18 mouse cellular contexts compared by ENCODE assay signal in the genomic region with DNA sequence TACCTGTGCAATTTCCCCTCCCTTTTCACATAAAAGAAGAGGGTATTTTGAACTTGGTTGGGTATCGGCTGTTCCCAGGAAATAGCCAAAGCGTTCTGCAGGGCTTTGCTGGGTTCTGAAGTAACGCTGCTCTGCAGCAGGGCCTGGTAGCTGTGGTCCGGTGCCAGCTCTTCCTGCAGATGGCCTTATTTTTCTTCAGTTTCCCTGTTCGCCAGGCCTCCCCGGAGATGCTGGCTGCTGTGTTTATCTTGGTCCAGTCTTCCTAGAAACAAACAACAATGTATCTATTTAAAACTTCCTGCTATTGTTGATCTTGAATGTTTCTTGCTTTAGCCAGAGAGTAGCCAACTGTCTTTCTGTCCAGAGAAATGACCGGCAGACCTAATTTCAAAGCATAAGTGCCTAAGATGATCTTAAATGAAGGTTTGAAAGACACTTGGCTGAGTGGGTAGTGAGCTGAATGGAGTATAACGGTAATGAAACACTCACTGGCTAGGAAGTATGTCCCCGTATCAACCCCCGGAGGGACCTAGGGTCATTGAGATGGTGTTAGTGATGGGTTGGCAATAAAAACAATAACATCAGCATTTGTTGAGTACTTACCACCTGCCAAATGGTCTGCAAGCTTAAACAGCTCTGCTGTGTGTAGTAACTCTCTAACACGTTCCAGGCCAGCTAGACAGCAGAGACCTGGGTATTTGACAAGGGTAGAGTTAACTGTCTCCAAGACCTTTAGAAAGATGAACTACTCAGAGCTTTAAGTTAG. TPM values are rescaled to one million over a fixed set of nuclear protein-coding genes. Genes with fewer than 3 reads are reported as not detected.
A peak's percentile ranks its signal among the peaks of the same experiment; 100 is the strongest.
DNase-seq lines count a peak whose midpoint lies in the region; ATAC-seq lines count a peak whose summit lies in the region.
"Had no signal": no experiment of that assay in that cellular context is flagged by ENCODE, and none has a peak within 500 bp of the region (broad histone marks: within the 10 kb centered on the region; RNA-seq: fewer than 3 reads in every experiment).

No protein-coding gene starts in this region.

- DNase-seq in left cerebral cortex, postnatal 4 days, result peak; percentile 44
- DNase-seq in left cerebral cortex, adult 8-10 months (ENCODE audit: low spot score in 2 of 2), result no peak
- peak; percentile 61 to 66 for DNase-seq in cerebellum, adult 18-20 months
- peak; percentile 67 for DNase-seq in cerebellum, adult 9-11 months
- peak; percentile 64 for DNase-seq in lung, postnatal 10 days
- DNase-seq in urinary bladder, postnatal 36 days (ENCODE audit: low spot score in 2 of 2), result no peak
- no peak for DNase-seq in thymus, postnatal 10 days (ENCODE audit: low spot score in 2 of 2)
- DNase-seq: adrenal gland, postnatal 10 days; spleen, adult 18-20 months; thymus, postnatal 4 days had no signal

- no peak for ATAC-seq in megakaryocyte-erythroid progenitor cell, adult 5-6 weeks (replicated peaks; ENCODE audit: low FRiP score, low TSS enrichment, poor library complexity, severe bottlenecking)
- ATAC-seq: CD4-positive, CD25-positive, alpha-beta regulatory T cell, adult 4 months had no signal

- intact Hi-C loops in left cerebral cortex, postnatal 4 days (cut with DNase I), result no loop called here

RNA-seq across cellular contexts. Expression of gene Tmcc3, which starts 39.3 kb away (rescaled TPM):
- 10 to 100 TPM; 11.8 to 14.6 TPM for total RNA-seq in left cerebral cortex, postnatal 4 days (2021)
- total RNA-seq in left cerebral cortex, adult 8-10 months (2022), result 10 to 100 TPM; 37.5 to 45.6 (median 39.7) TPM
- total RNA-seq in megakaryocyte-erythroid progenitor cell, adult 5-6 weeks (2014; fragmentation: Nextera tagmentation), result 0.24 and 2.4 TPM in 2 replicates
- total RNA-seq in megakaryocyte-erythroid progenitor cell, adult 5-6 weeks (2017), result 0.72 TPM in 1 of 2 replicates, not detected in the other

RNA-seq across cellular contexts. Expression of gene Gm4792, which starts 52.6 kb away (rescaled TPM):
- total RNA-seq in left cerebral cortex, postnatal 4 days (2021), result not detected
- not detected for total RNA-seq in left cerebral cortex, adult 8-10 months (2022)
- not detected in 2 replicates for total RNA-seq in megakaryocyte-erythroid progenitor cell, adult 5-6 weeks (2014; fragmentation: Nextera tagmentation)
- total RNA-seq in megakaryocyte-erythroid progenitor cell, adult 5-6 weeks (2017), result not detected in 2 replicates
- total RNA-seq: adrenal gland, postnatal 10 days; granulocyte monocyte progenitor cell, adult 5-6 weeks; layer of hippocampus, postnatal 10 days; left cerebral cortex, postnatal 25 days; megakaryocyte progenitor cell, adult 5-6 weeks; MEL; monocyte, adult 5-6 weeks had no signal

Comparison
In these comparisons a context has a peak if more than half of its experiments do, and no peak if none do; other contexts are left out.
1. DNase-seq: peak in left cerebral cortex, postnatal 4 days (single experiment), cerebellum, adult 18-20 months (2 of 2), cerebellum, adult 9-11 months (single experiment) and lung, postnatal 10 days (single experiment); none in left cerebral cortex, adult 8-10 months (0 of 2), urinary bladder, postnatal 36 days (0 of 2) and thymus, postnatal 10 days (0 of 2).